Mouse (Mus musculus) lung, postnatal 4 days (tissue): ENCODE measurements at regions not wholly inside any gene's neighbourhood (a gene's known extent, or its start where the extent isn't known, plus 50 kb on each side); places are given as distances from the start of the nearest gene placed in this dataset.

ENCODE experiments used
- DNase-seq, 2 experiments: peaks; one replicate each; pipeline ENCODE4 v3.0.0; 2021

DNA sequence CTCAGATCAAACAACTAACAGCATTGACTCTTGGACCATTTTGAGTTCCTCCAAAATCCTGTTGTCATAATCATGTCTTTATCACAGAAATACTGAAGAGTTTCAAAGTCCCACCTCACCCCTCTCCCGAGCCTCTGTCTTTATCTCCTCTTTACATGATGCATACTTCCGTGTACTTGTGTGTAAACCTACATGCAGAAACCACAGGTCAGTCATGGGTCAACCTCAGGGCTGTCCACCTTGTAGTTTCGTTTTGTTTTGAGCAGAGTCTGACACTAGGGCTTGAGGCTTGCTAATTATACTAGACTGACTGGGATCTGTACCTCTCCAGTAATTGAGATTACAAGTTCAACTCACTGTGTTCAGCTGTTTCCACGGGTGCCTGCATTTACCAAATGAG lies 348.4 kb upstream of the Acvr2a start:
- DNase-seq, result no peak

DNA sequence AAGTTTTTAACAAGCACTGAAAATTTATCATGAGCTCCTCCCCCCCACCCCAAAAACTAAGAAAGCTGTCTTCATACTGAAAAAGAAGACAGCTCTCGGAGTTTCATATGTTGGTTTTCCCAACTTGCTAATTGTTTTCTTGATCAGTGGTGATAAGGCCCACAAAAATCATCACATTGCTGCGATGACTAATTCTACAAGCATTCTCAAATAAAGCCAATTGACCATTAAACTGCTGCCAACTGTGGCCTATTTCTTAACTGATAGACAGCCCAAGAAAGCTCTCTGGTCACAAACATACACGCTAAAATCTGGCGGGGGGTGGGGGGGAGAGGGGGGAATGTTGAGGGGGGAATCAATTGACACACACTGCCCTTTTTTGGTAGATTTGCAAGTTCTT lies 345.0 kb upstream of the Acvr2a start:
- DNase-seq, result no peak

DNA sequence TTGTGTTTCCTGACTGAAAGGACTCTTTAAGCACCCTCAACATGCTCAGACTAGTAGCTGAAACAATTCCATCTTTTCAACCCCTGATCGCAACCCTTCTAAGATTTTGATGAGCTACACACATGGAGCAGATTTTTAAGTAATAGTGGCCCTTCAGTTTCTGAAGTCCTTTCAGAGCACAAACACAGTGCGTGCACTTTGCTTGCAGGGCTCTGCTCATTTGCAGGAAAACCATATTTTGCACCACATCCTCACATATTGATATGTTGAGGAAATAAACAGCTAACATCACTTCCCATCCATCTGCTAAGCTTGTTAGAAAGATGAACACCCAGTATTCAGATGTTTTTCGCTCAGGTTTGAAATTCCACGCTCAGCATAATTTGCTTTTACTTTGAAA lies 344.6 kb upstream of the Acvr2a start:
- no peak for DNase-seq

DNA sequence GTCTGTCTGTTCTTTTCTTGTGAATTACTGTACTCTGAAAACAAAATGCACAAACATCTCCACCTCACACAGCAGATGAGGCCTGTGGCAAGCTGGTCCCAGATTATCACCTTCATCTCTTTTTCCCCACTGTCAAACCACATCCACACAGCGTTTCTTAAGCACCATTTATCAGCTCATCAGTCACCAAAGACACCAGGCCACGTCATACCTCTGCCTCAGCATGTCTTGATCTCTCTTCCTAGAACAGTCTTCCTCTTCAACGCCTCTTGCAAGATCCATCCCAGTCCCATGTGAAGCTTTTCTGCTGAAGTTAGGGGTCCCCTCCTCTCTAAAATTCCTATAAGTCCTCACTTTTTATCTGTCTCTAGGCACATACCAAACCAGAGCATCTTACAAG lies 340.8 kb upstream of the Acvr2a start:
- DNase-seq, result no peak

DNA sequence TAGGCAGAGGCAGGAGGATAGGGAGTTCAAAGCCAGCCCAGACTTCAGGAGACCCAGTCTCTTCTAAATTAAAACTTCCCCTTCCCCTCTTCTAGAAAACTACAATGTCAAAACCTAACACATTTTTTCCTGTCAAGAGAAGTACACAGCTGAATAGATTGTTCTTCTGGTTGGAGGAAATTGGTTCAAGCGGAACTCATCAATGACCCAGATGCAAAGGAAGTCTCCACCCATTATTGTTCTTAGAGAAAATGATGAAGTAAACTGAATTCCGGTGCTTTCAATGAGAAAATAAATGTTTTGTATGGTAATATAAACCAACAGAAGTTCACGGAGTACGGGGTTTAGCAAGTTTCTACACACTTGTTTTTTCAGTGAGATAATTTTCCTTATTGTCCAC lies 339.3 kb upstream of the Acvr2a start:
- no peak for DNase-seq

DNA sequence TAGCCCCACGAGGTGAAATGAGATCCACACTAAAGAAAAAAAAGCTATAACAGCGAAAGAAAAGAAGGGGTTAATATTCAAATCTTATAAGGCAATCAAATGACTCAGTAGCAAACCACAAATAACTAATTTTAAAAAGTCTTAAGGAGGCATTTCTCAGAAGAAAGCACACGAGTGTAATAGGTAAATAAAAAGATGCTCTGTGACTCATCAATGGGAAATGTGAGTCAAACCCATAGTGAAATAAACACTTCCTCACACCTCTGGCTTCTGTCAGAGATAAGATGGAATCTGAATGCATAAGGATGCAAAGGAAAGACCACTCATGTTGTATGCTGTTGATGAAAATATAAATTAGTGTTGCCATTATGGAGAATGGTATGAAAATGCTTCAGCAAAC lies 337.1 kb upstream of the Acvr2a start:
- DNase-seq, result no peak

DNA sequence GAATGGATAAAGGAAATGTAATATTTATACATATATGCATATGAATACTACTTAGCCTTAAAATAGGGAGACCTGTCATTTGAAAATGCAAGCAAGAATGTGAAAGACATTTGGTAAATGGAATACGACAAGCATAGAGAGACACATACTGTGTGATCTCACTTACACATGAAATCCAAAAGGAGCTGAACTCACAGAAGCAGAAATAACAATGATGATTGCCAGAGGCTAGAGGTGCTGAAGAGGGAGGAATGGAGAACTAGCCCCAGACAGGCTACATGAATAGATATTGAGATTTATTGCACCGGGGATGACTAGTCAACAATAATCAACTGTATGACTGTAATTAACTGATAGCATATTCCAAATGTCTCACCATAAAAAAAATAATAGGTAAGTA lies 336.6 kb upstream of the Acvr2a start:
- no peak for DNase-seq

DNA sequence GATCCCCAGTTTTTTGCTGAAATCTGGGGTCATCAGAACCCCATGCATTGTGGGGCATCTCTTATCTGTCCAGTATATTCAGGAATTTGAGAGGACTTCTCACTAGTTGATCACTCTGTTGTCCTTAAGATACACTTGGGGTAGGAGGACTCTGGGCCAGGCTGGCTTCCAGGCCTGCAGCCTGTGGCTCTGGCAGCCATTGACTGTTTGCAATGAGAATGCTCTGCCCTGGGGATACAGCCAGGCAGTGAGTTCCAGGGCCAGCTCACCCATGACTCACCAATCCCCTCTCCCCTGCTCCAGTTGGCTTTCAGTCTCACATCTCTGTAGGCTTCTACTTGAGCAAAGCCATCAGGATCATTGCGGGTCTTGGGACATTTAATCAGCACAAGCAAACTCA lies 334.3 kb upstream of the Acvr2a start:
- no peak for DNase-seq

DNA sequence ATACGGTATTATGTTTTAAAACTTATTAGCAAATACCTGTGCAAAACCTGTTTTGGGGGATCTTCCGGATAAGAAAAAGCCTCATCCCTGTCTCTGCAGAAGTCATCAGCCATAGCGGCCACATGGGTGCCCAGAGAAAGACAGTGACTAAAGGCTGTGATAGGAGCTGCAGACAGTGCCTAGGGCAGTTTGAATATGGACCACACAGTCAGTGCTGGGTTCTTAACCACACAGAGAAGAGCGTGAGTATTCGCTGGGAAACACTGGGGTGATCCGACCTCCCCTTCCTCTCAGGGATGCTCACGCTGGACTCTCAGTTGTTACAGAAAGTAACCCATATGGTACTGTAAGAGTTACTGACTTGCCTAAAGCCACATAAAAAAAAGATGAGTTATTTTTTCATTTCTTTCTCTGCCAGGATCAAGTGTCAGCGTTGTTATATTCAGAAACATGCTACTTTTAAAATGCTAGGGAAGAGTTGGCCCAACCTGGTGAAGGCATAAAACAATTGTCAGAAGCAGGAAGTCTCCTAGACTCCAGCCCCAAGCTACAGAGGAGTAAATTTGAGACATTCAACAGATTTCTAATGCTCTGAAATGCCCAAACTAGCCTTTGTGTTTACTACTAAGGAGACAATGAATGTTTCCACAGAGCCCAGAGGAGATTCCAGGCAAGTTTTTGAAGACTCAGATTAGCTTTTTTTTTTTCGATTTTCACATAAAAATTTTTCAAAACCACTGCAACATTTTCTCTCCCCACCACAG lies 333.3 kb upstream of the Acvr2a start:
- DNase-seq, result no peak

DNA sequence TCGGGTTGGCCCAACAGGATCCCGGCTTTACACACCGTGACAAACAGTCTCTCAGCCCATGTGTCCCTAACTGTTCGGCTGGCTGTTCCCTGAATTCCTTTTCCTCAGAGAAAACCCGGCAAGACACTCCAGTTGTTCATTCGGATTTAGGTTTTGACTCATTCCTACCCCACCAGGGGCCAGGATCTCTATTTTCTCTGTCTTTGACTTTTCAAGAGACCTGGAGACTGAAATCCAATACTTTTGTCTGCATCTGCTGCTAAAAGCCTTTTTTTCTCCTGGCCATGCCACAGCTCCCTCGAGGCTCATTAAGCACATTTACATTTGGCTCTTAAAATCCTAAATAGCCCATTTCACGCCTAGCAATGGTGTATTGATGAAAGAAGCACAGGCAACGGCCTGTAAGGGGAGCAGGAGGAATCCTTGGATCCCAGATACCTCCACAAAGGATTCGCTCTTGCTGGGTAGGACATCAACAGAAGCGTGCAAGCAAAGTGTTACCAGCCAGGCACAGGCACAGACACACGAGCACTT lies 332.6 kb upstream of the Acvr2a start:
- DNase-seq, result no peak

DNA sequence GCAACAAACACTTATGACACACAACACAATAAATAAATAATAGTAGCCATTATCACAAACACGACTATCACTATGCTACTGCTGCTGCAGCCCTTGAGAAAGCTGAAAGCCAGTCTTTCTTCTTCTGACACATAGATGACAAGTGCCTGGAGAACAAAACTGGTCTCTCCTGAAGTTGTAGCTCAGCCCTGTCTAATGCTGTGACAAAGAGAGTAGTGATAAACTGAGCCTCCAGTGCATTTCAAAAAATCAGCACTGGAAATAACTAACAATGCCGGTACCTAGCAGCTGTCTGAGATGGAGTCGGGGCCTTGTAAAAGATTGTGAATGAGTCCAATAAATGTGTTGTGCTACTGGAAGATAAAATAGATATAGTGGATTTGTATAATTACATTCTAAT lies 320.3 kb upstream of the Acvr2a start:
- DNase-seq, result no peak

DNA sequence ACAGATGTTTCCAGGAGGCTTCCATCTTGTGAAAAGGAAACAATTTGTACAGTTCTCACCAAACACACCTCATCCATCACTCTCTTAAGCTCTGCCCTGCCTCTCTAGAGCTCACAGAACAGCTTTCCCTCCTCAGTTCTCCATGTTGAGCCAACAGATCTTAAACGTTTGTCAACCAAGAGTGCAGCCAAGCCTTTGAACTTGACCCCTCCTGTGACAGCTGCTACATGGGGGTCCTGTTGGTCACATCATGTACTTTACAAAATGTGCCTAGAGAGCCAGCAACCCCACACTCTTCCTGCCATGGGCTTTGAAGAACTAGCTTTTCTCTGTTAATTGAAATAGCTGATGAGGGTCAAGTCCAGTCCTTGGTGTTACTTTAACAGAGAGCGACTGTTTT lies 319.8 kb upstream of the Acvr2a start:
- peak; percentile 68 to 90 for DNase-seq

DNA sequence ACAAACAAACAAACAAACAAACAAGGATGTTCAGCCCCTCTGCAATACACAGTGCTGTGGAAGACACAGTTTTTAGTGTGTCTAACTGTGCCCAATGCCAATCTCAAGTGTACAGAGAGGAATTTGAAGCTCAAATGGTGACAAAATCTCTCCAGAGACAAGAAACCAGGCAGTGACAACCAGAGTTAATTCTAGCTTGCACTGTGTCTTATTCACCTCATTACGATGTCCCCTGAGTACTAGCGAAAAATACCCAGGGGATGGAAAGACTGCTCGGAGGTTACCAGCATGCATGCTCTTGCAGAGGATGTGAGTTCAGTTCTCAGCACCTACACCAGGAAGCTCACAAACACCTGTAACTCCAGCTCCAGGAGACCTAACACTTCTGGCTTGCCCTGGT lies 319.3 kb upstream of the Acvr2a start:
- DNase-seq, result peak in 1 of 2 experiments; percentile 21

DNA sequence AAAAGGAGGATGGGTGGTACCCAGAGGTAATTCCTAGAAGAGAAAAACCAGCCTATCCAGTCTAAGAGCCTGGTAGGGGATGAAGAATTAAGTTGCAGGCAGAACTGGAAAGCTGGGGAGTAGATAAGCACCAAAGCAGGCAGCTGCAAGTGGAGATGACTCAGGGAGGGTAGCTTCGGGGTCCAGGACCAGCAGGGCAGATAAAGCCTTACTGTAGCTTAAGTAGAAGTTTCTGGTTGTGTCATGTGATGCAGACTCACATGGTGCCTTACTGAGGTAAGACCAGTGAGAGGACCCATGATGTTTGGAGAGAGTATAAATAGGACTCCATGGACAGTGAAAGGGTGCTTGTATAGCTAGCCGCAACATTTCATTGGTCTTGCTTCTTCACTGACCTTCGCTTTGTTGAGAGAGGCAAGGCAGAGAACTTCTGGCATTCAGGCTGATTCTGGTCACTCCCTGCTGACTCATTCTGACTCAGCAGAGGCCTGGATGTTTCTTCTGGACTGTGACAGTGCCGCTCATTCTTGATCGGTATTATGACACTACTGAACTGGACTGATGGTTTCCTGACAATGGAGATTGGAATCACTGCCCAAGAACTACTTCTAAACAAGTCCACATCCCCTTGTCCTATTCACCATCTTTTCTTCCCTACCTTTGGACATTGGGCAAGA lies 315.7 kb upstream of the Acvr2a start:
- DNase-seq, result no peak

DNA sequence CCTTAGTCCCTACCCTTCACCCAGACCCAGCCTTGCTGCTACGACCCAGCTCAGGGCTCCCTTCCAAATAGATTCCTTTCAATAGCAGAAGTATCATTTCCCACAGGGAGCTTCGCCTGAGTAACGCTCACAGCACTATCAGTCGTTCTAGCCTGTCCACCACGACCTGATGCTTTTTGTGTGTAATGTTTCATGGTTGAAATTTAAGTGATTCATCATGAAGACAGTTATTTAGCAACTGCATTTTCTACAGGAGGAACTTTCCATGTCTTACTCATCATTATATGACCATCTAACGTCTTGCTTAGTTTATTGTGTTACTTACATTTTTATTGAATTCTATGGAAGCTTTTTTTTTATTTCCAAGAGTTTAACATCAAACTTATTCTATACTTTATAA lies 314.5 kb upstream of the Acvr2a start:
- DNase-seq, result no peak

DNA sequence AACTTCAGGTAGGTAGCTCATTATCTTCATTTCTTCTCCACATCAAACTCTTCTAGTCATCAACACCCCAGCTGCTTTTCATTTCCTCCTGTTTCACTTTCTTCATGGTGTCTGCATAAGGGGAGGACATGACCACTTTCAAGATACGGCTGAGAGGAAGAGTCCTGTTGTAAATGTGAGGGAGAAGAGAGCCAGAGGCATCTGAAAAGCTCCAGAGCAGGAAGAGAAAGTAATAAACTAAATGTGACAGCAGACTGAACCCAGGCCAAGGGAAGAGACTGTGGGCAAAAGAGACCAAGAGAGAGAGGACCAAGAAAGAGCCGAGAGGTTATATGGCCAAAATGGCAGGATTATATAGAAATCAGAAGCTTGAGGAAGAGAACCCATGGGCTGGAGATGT lies 312.5 kb upstream of the Acvr2a start:
- DNase-seq, result no peak

DNA sequence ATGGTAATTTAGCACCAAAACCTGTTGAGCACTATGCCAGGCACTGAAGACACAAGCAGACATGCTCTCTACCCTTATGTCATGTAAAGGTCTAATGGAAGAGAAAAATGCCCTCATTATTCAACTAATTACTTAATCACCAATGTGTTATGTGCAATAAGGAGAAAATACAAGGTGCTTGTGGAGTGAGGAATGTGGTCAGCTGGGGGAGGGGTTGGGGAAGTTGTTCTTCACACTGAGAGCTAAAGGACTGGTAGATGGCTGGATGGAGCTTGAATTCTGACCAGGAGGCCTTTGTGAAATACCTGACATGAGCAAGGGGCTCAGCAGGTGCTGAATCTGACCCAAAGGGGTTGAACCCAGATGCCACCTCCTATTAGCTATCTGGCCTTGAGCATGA lies 300.1 kb upstream of the Acvr2a start:
- no peak for DNase-seq

DNA sequence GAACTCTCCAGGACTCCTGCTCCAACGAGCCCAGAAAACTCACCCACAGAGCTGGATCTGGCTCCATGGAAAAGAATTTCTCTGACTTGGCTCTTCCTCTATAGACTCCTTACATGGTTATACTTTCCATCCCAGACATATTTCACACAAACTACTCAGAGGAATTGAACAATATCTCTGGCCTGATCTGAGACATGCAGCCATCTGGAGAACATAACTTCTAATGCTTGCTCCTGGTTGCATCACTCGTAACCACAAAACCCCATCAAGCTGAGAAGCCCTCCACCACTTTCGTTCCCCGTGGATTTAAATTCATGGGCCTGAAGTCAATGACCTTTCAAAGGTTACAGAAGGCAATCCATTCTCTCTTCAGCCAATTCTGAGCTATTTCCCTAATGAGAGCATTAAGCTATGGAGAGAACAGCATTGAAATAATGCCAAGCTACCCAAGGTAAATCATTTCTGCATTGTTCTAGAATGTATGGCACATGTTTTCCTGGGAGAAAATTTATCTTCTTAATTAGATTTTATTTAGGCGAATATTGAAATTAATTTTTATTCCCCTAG lies 294.0 kb upstream of the Acvr2a start:
- DNase-seq, result no peak

DNA sequence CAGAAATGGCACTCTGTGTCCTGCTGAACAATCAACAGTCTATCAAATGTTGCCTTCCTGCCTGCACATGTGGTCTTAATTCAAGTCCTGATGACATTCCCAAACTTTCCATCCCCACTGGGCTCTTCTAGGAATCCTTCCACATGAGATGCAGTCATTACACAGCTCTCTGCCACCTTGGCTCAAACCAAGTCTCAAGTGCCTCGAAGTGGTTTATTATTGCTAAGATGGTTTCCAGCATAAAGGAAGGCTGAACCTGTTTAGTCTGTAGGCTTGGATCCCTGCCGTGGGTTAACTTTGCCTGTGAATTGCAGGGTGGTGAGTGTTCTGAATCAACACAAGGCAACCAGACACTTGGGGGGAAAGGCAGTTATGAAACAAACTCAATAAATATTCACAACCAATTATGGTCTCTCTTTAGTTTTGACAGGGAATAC lies 293.4 kb upstream of the Acvr2a start:
- DNase-seq, result peak; percentile 43 to 59

DNA sequence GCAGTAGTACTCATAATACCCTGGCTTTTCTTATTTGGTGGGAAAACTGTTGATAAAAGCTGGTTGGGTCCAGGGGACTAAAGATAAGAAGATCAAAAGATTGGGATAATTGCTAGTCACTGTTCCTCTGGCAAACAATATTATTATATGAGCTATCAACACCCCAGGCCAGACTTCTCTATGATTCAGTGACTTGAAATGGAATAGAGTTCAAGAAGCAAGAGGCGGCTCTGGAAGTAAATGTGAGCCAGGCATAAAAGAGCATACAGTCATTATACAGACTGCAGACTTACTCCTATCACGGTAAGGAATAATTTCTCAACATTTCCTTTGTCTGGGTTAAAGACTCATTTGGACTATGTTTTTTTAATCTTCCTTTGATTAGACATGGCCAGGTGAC lies 278.5 kb upstream of the Acvr2a start:
- DNase-seq, result no peak

DNA sequence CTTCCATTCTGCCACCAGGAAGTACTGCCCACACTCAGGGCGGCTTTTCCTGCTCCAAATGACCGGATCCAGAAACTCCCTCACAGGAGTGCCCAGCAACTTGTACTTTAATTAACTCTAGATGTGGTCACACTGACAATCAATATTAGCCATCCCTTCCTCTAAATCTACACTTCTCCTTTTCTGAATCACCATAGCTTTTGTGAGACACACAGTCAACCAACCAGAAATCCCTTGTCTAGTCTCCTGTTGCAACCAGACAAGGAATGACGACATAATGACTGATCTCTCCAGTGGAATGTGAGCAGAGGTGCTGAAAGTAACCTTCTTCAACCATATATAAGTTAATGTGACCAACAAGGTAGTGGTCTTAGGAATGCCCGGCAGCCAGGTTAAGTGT lies 277.0 kb upstream of the Acvr2a start:
- DNase-seq, result no peak

DNA sequence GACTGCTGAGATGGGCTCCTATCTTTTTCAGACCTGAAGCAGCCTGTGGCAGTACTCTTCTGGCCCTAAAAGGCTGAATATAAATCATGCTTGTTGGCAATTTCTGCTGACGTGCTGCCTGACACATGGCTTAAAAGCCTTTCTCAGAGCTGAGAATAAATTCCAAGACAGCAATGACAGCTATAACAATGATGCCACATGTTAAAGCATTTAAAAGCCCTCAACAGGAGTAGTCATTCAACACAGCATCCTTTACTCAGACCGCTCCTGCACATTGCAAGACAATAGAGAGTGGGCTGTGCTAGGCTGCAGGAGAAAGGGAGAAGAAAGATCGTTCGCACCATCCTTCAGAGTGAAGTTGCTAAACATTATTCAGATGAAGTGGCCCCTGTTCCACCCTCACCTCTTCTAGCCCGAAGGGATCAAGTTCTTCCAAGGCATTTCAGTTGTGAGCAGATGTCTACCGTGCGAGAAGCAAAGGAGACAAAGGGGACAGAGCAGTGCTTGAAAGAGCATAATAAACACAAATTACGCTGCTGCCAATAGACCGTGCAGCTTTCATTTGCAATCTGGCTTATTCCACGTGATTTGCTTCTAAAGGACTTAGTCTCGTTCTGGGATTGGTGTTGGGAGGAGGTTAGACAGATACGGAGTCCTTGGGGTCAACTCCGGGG lies 275.1 kb upstream of the Acvr2a start:
- no peak for DNase-seq

DNA sequence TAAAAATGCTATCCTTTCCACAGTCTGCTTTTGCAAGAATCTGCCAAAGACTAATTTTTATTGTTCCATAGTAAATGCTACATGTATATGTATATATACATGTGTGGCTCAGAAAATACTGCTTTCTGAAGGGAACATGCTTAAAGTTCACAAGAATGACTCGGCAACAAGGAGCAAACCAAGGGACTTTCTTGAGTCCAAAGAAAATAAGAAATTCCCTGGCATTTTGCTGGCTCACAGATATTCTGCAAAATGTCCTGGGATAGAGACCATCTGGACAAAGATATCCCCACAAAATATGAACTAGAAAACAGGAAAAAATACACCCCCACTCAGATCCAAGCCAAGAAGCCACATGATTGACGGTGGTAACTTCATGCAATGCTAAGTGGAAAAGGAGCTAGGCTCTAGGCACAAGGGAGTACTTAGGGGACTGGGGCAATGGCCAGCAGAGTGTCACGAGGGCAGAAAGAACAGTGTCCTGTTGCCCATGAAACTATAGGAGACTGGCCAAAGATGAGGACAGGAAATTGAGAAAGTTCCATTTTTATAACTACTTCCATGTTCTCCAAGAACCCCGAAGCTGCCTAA lies 274.3 kb upstream of the Acvr2a start:
- DNase-seq, result peak in 1 of 2 experiments; percentile 30
